Mouse (Mus musculus): ENCODE measurements around the gene Wdfy3.
"Not testable (repeated sequence)": the region's sequence is repeated elsewhere in the genome, so short reads cannot be mapped to it uniquely, and the experiment has no call there.

Wdfy3 gene

GRCm38 (mm10) chr5:101837605-101838004 lies 232.1 kb downstream of the Wdfy3 start:
- not testable (repeated sequence) for DNase-seq (ENCODE audit: extremely low spot score, low spot score)

- DNase-seq (ENCODE audit: extremely low spot score, low spot score) = no peak
Measured at GRCm38 (mm10) chr5:101836221-101836620, 233.5 kb downstream of the Wdfy3 start.

- no peak for DNase-seq (ENCODE audit: extremely low spot score, low spot score)
Measured at GRCm38 (mm10) chr5:101833875-101834274, 235.8 kb downstream of the Wdfy3 start.

- no peak for DNase-seq (ENCODE audit: extremely low spot score, low spot score)
Measured at GRCm38 (mm10) chr5:101832991-101833390, 236.7 kb downstream of the Wdfy3 start.

- DNase-seq (ENCODE audit: extremely low spot score, low spot score) = no peak
Measured at GRCm38 (mm10) chr5:101832042-101832441, 237.7 kb downstream of the Wdfy3 start.

- DNase-seq (ENCODE audit: extremely low spot score, low spot score) = no peak
Measured at GRCm38 (mm10) chr5:101830180-101830579, 239.5 kb downstream of the Wdfy3 start.

- DNase-seq (ENCODE audit: extremely low spot score, low spot score) = no peak
Measured at GRCm38 (mm10) chr5:101828932-101829331, 240.8 kb downstream of the Wdfy3 start.

- DNase-seq (ENCODE audit: extremely low spot score, low spot score) = no peak
Measured at GRCm38 (mm10) chr5:101827477-101827876, 242.2 kb downstream of the Wdfy3 start.

- peak; percentile 43 for DNase-seq (ENCODE audit: extremely low spot score, low spot score)
Measured at GRCm38 (mm10) chr5:101826531-101826970, 243.2 kb downstream of the Wdfy3 start.

- peak; percentile 42 for DNase-seq (ENCODE audit: extremely low spot score, low spot score)
Measured at GRCm38 (mm10) chr5:101825111-101825911, 244.4 kb downstream of the Wdfy3 start.

GRCm38 (mm10) chr5:101822311-101822670 lies 247.4 kb downstream of the Wdfy3 start:
- no peak for DNase-seq (ENCODE audit: extremely low spot score, low spot score)

- no peak for DNase-seq (ENCODE audit: extremely low spot score, low spot score)
Measured at GRCm38 (mm10) chr5:101821491-101822310, 248.0 kb downstream of the Wdfy3 start.

- no peak for DNase-seq (ENCODE audit: extremely low spot score, low spot score)
Measured at GRCm38 (mm10) chr5:101821052-101821451, 248.7 kb downstream of the Wdfy3 start.

- DNase-seq (ENCODE audit: extremely low spot score, low spot score) = no peak
Measured at GRCm38 (mm10) chr5:101819844-101820243, 249.9 kb downstream of the Wdfy3 start.

GRCm38 (mm10) chr5:101819216-101819615 lies 250.5 kb downstream of the Wdfy3 start:
- DNase-seq (ENCODE audit: extremely low spot score, low spot score) = no peak

GRCm38 (mm10) chr5:101816822-101817221 lies 252.9 kb downstream of the Wdfy3 start:
- no peak for DNase-seq (ENCODE audit: extremely low spot score, low spot score)

GRCm38 (mm10) chr5:101811296-101812169 lies 258.2 kb downstream of the Wdfy3 start:
- DNase-seq (ENCODE audit: extremely low spot score, low spot score) = no peak

GRCm38 (mm10) chr5:101802358-101803022 lies 267.2 kb downstream of the Wdfy3 start:
- no peak for DNase-seq (ENCODE audit: extremely low spot score, low spot score)

GRCm38 (mm10) chr5:101801891-101802290 lies 267.8 kb downstream of the Wdfy3 start:
- no peak for DNase-seq (ENCODE audit: extremely low spot score, low spot score)

GRCm38 (mm10) chr5:101792665-101793064 lies 277.1 kb downstream of the Wdfy3 start:
- no peak for DNase-seq (ENCODE audit: extremely low spot score, low spot score)

- DNase-seq (ENCODE audit: extremely low spot score, low spot score) = no peak
Measured at GRCm38 (mm10) chr5:101790560-101790959, 279.2 kb downstream of the Wdfy3 start.
